Mouse (Mus musculus) adipocyte (in vitro differentiated cells): ENCODE results near the gene Trabd2b.
A peak's percentile ranks its signal among the peaks of the same experiment; 100 is the strongest.

Experiments used
- DNase-seq: peaks from one replicate; pipeline ENCODE4 v3.0.0-alpha.2; 2016; ENCODE audit warnings: low spot score

The Trabd2b gene

GRCm38 (mm10) chr4:114494035-114494434 lies 87.5 kb downstream of the Trabd2b start:
- no peak for DNase-seq

DNA sequence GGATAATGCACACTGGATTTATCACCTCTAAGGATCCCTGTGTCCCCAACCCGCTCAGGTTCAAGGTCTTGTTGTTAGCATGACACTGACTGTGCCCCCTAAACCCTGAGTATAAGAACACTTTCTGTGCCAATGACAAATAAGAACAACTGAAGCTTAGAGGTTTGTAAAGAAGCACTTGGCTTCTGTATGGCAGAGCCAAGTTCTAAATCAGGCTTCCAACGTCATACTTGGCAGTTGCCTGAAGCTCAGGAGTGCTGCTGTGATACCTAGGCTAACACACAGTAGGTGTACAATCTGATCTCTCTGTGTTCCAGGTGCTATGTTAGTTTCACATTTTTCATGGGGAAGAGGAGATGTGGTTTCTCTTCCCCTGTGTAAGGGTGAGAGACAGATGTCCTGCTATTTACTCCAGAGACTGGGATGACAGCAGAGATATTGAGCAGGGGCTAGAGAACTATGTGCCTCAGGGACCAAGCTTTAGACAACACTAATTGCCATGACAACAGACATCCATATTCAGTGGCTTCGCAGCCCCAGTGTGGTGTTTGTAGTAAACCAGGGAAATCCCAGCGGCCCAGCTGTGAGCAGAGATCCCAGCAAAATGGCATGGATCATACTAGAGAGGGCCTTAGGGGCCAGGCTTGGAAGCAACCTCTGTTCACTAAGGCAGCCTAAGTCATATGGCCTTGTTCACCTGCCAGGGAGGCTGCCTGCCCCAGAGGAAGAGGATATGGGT lies 89.3 kb downstream of the Trabd2b start:
- no peak for DNase-seq

GRCm38 (mm10) chr4:114499650-114500049 lies 93.1 kb downstream of the Trabd2b start:
- DNase-seq: no peak

- no peak for DNase-seq
Observed at GRCm38 (mm10) chr4:114500317-114500716, 93.8 kb downstream of the Trabd2b start.

DNA sequence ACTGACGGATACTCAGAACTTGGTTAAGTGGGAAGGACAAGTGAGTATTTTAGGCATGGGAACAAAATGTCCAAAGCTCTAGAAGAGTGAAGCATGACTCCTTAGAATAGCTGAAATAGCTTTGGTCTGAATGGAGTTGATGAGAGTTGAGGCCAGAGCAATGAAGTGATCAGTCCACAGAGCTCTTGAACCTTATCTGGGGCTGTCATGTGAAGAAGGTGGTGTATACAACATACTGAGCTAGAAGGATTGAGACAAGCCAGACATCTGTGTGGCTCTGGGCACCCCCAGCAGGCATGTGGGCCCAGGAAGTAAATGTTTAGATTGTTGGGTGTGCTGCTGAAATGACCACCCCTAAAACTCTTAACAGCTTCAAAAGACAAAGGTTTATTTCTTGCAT lies 94.5 kb downstream of the Trabd2b start:
- no peak for DNase-seq

DNA sequence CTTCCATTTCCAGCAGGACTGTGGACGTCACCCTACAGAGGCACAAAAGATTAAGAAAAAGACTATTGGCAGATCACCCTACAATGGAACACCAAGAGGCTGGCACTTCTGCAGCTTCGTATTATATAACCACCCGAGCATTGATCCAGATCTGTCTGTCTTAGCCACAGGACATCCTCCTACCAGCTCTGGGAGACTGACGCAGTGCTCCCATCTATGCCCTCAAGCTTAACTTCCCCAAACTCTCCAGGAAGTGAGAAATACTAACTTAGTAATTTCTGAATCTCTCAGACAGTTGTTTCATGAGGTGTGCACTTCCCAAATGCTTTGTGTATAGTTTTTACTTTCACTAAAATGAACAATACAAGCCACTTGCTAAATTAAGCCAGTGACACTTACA lies 95.1 kb downstream of the Trabd2b start:
- no peak for DNase-seq

DNA sequence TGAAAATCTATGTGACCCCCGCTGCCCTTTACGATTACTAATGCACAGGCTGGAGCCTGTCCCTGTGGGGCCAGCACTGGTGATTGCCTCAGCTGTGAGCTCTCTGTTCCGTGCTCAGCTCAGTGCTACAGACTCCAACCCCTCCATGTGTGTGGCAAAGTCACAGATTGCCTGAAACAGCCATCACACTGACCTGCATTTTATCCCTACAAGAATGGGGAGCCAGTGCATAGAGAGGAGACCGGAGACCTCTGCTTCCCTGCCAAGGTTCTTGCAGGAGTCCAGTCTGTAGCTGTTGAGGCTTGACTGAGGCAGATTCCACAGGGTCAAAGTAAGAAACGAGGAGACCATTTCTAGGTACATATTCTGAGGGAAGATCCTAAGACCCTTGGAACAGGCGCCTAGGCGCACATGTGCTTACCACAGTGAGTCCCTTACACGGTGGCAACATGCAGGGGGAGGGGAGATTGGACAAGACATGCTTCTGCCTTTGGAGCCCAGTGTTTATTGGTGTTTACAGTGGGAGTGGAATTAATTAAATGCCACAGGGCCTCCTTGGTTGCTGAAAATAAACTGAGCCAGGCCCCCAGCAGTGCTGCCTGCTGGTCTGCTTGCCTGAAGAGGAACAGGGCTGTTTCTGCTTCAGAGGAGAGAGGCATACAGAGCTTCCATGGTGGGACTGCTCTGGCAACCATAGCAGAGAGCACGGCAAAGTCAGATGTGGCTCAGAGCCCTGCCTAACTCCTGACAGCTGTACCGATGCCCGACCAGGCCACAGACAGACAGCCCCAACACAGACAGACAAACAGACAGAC lies 97.9 kb downstream of the Trabd2b start:
- DNase-seq: no peak

GRCm38 (mm10) chr4:114509601-114510000 lies 103.1 kb downstream of the Trabd2b start:
- DNase-seq: no peak

DNA sequence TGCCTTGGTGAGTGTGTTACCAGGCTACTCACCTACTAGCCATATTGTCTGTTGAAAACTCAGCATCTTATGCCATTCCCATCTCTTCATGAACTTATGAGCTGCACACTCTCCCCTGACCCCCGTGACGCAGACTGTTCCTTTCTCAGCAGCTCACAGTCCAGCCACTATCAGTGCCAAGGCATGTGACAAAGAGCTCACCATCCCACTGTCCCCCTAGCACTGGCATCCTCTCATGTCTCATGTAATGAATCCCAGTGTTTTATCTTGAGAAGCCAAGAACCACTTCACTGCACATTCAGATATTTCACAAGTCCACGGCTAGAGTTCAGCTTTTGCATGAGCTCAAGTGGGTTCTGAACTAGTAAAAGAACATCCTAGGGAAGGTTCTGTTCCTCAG lies 105.1 kb downstream of the Trabd2b start:
- no peak for DNase-seq

DNA sequence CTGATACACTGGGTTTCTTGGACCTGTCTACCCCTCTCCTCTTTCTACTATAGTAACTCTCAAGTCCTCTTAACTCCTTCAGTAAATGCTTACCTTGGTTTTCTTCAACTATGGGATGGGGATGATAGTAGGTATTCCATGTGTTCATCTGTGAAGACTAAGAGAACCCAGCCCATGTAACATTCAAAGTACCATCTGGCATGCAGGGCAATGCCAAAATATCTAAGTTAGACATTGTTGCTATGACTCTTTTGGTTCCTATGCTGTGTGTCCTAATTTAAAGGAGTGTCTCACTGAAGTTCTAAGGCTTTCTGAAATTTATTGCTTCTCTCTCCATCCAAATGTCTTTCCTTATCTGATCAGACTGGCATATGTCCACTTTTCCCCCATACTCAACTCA lies 106.6 kb downstream of the Trabd2b start:
- DNase-seq: no peak

GRCm38 (mm10) chr4:114515330-114515771 lies 108.8 kb downstream of the Trabd2b start:
- no peak for DNase-seq

- DNase-seq: no peak
Observed at GRCm38 (mm10) chr4:114516651-114517050, 110.1 kb downstream of the Trabd2b start.

DNA sequence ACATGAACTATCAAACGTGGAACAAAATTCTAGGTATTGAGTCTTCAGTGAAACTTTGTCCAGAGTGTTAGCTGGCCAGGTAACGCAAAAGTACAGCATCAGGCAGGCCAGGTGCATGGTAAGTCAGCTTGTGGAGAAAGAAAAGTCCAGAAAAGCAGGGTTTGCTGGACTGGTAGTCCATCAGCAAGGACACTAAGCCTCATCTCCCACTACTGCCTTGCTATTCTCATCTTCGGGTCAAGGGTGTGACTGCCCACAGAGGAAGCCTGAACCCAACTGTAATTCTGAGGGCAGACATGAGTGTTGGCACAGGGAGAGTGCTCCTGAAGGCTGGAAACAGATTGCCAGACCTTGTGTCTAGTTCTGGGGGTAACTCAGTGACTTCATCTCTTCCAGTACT lies 111.5 kb downstream of the Trabd2b start:
- no peak for DNase-seq

DNA sequence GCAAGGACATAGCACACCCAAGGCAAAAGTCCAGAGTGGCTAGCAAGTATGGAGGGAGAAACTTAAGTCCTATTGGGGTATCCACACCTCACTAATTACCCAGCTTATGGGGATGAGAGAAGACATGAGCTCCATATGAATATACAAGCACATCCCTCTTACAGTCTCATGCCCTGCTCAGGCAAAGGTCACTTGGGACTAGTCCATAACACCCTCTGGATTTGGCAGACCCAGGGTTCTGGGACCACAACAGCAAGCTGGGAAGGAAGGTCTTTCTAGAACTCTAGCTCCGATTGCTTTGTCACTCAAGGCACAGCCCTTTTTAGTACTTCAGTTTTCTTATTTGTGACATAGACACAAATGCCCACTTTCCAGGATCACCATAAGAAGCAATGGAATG lies 112.0 kb downstream of the Trabd2b start:
- no peak for DNase-seq

- no peak for DNase-seq
Observed at GRCm38 (mm10) chr4:114519321-114519720, 112.8 kb downstream of the Trabd2b start.

GRCm38 (mm10) chr4:114519966-114520365 lies 113.4 kb downstream of the Trabd2b start:
- no peak for DNase-seq

DNA sequence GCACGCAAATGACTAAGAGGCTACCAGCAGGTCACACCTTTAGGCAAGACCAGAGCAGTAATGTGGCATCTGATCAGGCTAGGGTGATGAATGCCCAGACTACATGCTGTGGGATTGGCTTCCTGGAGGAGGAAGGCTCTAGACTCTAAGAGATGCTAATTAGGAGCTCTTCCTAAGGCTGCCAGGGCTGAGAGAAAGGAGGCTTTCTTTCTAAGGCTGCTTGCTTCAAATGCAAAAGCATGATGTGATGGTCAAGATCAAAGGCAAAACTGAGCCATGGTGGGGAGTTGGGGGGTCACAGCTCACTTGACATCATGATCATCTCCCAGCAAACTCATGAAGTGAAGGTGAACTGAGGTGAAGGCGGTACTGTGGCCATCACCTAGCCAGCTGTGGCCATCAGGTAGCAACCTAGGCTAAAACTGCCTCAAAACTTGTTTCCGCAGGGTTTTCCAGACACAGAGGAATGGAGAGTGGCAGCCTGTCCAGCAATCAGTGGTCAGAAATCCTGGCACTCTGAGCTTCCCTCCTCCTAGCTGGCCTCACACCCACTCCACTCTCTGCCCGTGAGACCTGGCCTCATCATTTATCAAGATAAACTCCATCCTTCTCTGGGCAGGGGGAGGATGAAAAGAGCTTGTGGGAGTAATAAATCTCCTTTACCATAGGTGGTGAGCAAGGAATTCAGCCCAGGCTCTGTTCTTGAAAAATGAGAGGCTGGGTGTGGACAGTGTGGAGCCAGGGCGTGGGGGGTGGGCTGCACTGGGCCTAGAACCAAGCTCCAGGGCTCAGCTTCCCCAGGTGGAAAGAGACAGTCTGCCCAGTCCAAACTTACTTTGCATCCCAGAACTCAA lies 117.0 kb downstream of the Trabd2b start:
- DNase-seq: no peak

- no peak for DNase-seq
Observed at GRCm38 (mm10) chr4:114531591-114531990, 125.1 kb downstream of the Trabd2b start.

DNA sequence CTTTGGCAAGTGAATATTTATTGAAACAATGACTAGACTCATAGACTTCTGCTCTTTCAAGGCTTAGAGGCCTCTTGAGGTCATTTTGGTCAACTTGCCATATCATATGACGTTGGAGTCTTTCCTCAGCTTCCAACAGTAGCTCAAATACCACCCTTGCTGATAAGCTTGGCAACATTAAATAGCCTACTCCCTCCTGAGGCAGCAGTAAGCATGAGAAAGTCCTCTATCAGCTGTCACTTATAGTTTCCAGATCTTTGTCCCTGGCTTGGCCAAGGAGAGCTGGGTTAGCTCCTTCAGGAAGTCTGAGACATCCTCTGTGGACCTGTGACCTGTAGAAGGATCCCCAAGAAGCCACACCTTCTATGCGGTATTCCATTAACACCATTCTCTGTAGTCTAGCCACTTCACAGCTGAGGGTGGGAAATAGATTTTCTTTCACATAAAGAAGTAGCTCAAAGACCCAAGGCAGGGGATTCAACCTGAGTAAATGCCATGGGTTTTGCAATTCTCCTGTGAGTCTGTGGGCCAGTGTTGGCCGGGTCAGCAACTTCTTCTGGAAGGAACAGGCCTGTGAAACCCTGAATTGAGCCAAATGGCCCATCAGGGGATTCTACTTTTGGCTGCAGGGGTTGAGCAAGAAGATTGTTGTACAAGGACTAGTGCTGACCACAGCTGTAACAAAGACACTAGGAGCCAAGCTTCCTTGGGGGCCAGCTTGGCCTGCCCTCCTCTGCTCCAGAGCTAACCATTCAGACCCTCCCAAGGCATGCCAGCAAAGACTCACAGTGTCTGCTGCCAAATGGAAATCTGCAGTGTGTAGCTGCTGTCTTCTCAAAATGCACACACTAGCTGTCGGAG lies 127.6 kb downstream of the Trabd2b start:
- peak; percentile 95 for DNase-seq

GRCm38 (mm10) chr4:114537376-114537974 lies 131.0 kb downstream of the Trabd2b start:
- no peak for DNase-seq

GRCm38 (mm10) chr4:114540031-114540430 lies 133.5 kb downstream of the Trabd2b start:
- DNase-seq: peak; percentile 62
